Mouse (Mus musculus): ENCODE data around the gene Unc80. TPM values are rescaled to one million over a fixed set of nuclear protein-coding genes. Genes with fewer than 3 reads are reported as not detected.

Unc80 gene
- polyA plus RNA-seq, 1 experiment from 2014 or later = 0.12 TPM

GRCm38 (mm10) chr1:66730581-66730980 lies 262.4 kb downstream of the Unc80 start:
- Histone ChIP-seq H3K27me3 (replicated peaks) (no peaks in the 10 kb centered on the region), H3K9me3 (peaks cover 3% of the 10 kb centered on the region; the same call in 1 of the 2 replicates), H3K4me3 (no peak overlapping the region), H3K4me1 (no peaks in the 10 kb centered on the region), H3K9ac (no peak overlapping the region), H3K27ac (replicated peaks) (no peak overlapping the region), H3K36me3 (peaks cover 43% of the 10 kb centered on the region), H3K4me2 (no peak overlapping the region)
- no peak for ATAC-seq (ENCODE audit: extremely low read depth, insufficient number of reproducible peaks, low FRiP score, low TSS enrichment)
- WGBS = 52% methylated on average over 1 of the region's 1 CpGs

Other genes starting within 250 kb of the Unc80 start
- gene Rpe, start 232.5 kb downstream of the Unc80 start, polyA plus RNA-seq (2015; fragmentation: Nextera tagmentation; extraction: Ambion mirVana) = 26.5 and 27.3 TPM in 2 replicates

Data from heart, embryonic 13.5 days (tissue).